Mouse (Mus musculus) lung, embryonic 14.5 days (tissue): ENCODE measurements around the gene Cenpo. TPM values are rescaled to one million over a fixed set of nuclear protein-coding genes. Genes with fewer than 3 reads are reported as not detected.

Source experiments
- ATAC-seq: fragments of 200-750 bp; cut with Nextera tagmentation; 2 replicates; pipeline ENCODE4 v1.8.0; 2017; ENCODE audit warnings: mild to moderate bottlenecking, moderate TSS enrichment, moderate library complexity; ENCODE audit not compliant: insufficient read depth
- DNase-seq: peaks from one replicate; pipeline ENCODE4 v3.0.0-alpha.2; 2015
- H3K27ac ChIP-seq: fragments of 300-500 bp; sonication (generic); 2 replicates; pipeline ENCODE4 v1.5.1; 2014; ENCODE audit warnings: low read depth, mild to moderate bottlenecking, moderate library complexity
- H3K27me3 ChIP-seq: fragments of 300-500 bp; sonication (generic); 2 replicates; pipeline ENCODE4 v1.6.1; 2014; ENCODE audit warnings: low read length, control low read depth; ENCODE audit not compliant: insufficient read depth
- H3K36me3 ChIP-seq: fragments of 300-500 bp; sonication (generic); 2 replicates; pipeline ENCODE4 v1.6.1; 2014; ENCODE audit warnings: control low read depth; ENCODE audit not compliant: insufficient read depth
- H3K4me1 ChIP-seq: fragments of 300-500 bp; sonication (generic); 2 replicates; pipeline ENCODE4 v1.6.1; 2014; ENCODE audit warnings: antibody characterized with exemption, control low read depth; ENCODE audit not compliant: insufficient read depth
- H3K4me2 ChIP-seq: fragments of 300-500 bp; sonication (generic); 2 replicates; pipeline ENCODE4 v1.6.1; 2014; ENCODE audit warnings: mild to moderate bottlenecking
- H3K4me3 ChIP-seq: fragments of 300-500 bp; sonication (generic); 2 replicates; pipeline ENCODE4 v1.5.1; 2014; ENCODE audit warnings: low read depth, low read length
- H3K9ac ChIP-seq: fragments of 300-500 bp; sonication (generic); 2 replicates; pipeline ENCODE4 v1.6.1; 2014
- H3K9me3 ChIP-seq: fragments of 300-500 bp; sonication (generic); 2 replicates; pipeline ENCODE4 v1.6.1; 2016; ENCODE audit warnings: low read depth, low read length, control low read depth
- CTCF ChIP-seq: IDR thresholded peaks from 2 replicates; pipeline ENCODE4 v1.5.1; 2016; ENCODE audit warnings: antibody characterized with exemption, low read depth
- WGBS: fragments of 180-500 bp; shearing (Covaris S2); extraction: QIAGEN DNeasy Blood & Tissue Kit; methylation state at CpG from one replicate; pipeline ENCODE4 v1.1.7; 2014; 5-methylcytosine and 5-hydroxymethylcytosine counted together
- polyA plus RNA-seq: library from polyadenylated mRNA; unstranded; fragments of >200 nt; fragmentation: Nextera tagmentation; extraction: Ambion mirVana; gene quantifications from 2 replicates; pipeline ENCODE4 v1.2.1, GENCODE M21; 2014

Cenpo gene
- polyA plus RNA-seq, 1 experiment from 2014 or later, result 17.8 TPM

- H3K4me2 ChIP-seq, result no peak overlapping the region
Measured at GRCm38 (mm10) chr12:4166970-4167369, 67.1 kb downstream of the Cenpo start.

GRCm38 (mm10) chr12:4162886-4163285 lies 71.2 kb downstream of the Cenpo start:
- WGBS, result 35% methylated on average over 2 of the region's 2 CpGs
- no peak overlapping the region for H3K4me2 ChIP-seq
- no peak for DNase-seq
- H3K4me1 ChIP-seq, result no peaks in the 10 kb centered on the region
- no peak for TF ChIP-seq CTCF
- H3K27ac ChIP-seq, result no peak overlapping the region
- H3K9me3 ChIP-seq, result no peaks in the 10 kb centered on the region
- no peak for ATAC-seq
- H3K4me3 ChIP-seq, result no peak overlapping the region
- no peak overlapping the region for H3K9ac ChIP-seq
- no peaks in the 10 kb centered on the region for H3K27me3 ChIP-seq
- H3K36me3 ChIP-seq, result no peaks in the 10 kb centered on the region

More at GRCm38 (mm10) chr12:4166970-4167369, 67.1 kb downstream of the Cenpo start:
- Histone ChIP-seq H3K27me3 (no peaks in the 10 kb centered on the region), H3K4me1 (no peaks in the 10 kb centered on the region), H3K9me3 (no peaks in the 10 kb centered on the region), H3K27ac (no peak overlapping the region), H3K9ac (no peak overlapping the region), H3K36me3 (no peaks in the 10 kb centered on the region), H3K4me3 (no peak overlapping the region)
- WGBS, result 62% methylated on average over 3 of the region's 3 CpGs
- DNase-seq (no peak), ATAC-seq (no peak)
- TF ChIP-seq CTCF, result no peak

- no peak overlapping the region for H3K4me3 ChIP-seq
- no peaks in the 10 kb centered on the region for H3K27me3 ChIP-seq
- H3K27ac ChIP-seq, result no peak overlapping the region
- H3K4me1 ChIP-seq, result no peaks in the 10 kb centered on the region
- ATAC-seq (no peak), DNase-seq (peak; percentile 23)
- TF ChIP-seq CTCF, result peak; percentile 28; the same call in 1 of the 2 replicates
- no peaks in the 10 kb centered on the region for H3K9me3 ChIP-seq
- H3K4me2 ChIP-seq, result no peak overlapping the region
- no peak overlapping the region for H3K9ac ChIP-seq
- WGBS, result 69% methylated on average over 7 of the region's 7 CpGs
- H3K36me3 ChIP-seq, result no peaks in the 10 kb centered on the region
Measured at GRCm38 (mm10) chr12:4160322-4160721, 73.8 kb downstream of the Cenpo start.

- Histone ChIP-seq H3K4me2 (no peak overlapping the region), H3K9me3 (no peaks in the 10 kb centered on the region), H3K27me3 (no peaks in the 10 kb centered on the region), H3K36me3 (no peaks in the 10 kb centered on the region), H3K4me1 (no peaks in the 10 kb centered on the region), H3K4me3 (no peak overlapping the region), H3K27ac (no peak overlapping the region), H3K9ac (no peak overlapping the region)
- DNase-seq, result no peak
- TF ChIP-seq CTCF, result no peak
- no peak for ATAC-seq
- 73% methylated on average over 7 of the region's 7 CpGs for WGBS
Measured at GRCm38 (mm10) chr12:4158868-4159632, 75.0 kb downstream of the Cenpo start.

- no peak for TF ChIP-seq CTCF
- Histone ChIP-seq H3K36me3 (no peaks in the 10 kb centered on the region), H3K27ac (no peak overlapping the region), H3K4me1 (no peaks in the 10 kb centered on the region), H3K9ac (no peak overlapping the region), H3K9me3 (no peaks in the 10 kb centered on the region), H3K4me3 (no peak overlapping the region), H3K4me2 (no peak overlapping the region), H3K27me3 (no peaks in the 10 kb centered on the region)
- no peak for DNase-seq
- 83% methylated on average over 3 of the region's 3 CpGs for WGBS
- no peak for ATAC-seq
Measured at GRCm38 (mm10) chr12:4158179-4158578, 75.9 kb downstream of the Cenpo start.

- Histone ChIP-seq H3K4me1 (no peaks in the 10 kb centered on the region), H3K9me3 (no peaks in the 10 kb centered on the region), H3K27me3 (no peaks in the 10 kb centered on the region), H3K36me3 (no peaks in the 10 kb centered on the region), H3K9ac (no peak overlapping the region), H3K4me3 (no peak overlapping the region), H3K27ac (no peak overlapping the region), H3K4me2 (no peak overlapping the region)
- WGBS, result 82% methylated on average over 2 of the region's 2 CpGs
- DNase-seq (no peak), ATAC-seq (no peak)
- no peak for TF ChIP-seq CTCF
Measured at GRCm38 (mm10) chr12:4157466-4157865, 76.6 kb downstream of the Cenpo start.

- DNase-seq (no peak), ATAC-seq (no peak)
- Histone ChIP-seq H3K4me1 (no peaks in the 10 kb centered on the region), H3K36me3 (no peaks in the 10 kb centered on the region), H3K9me3 (no peaks in the 10 kb centered on the region), H3K27me3 (no peaks in the 10 kb centered on the region), H3K4me3 (no peak overlapping the region), H3K9ac (no peak overlapping the region), H3K4me2 (no peak overlapping the region), H3K27ac (no peak overlapping the region)
- TF ChIP-seq CTCF, result no peak
- 83% methylated on average over 3 of the region's 3 CpGs for WGBS
Measured at GRCm38 (mm10) chr12:4151969-4152368, 82.1 kb downstream of the Cenpo start.

GRCm38 (mm10) chr12:4150936-4151335 lies 83.2 kb downstream of the Cenpo start:
- ATAC-seq (no peak), DNase-seq (no peak)
- TF ChIP-seq CTCF, result no peak
- H3K9me3 ChIP-seq, result no peaks in the 10 kb centered on the region
- WGBS, result 85% methylated on average over 2 of the region's 2 CpGs
- H3K4me3 ChIP-seq, result no peak overlapping the region
- no peak overlapping the region for H3K4me2 ChIP-seq
- H3K27me3 ChIP-seq, result no peaks in the 10 kb centered on the region
- no peaks in the 10 kb centered on the region for H3K36me3 ChIP-seq
- H3K4me1 ChIP-seq, result no peaks in the 10 kb centered on the region
- no peak overlapping the region for H3K27ac ChIP-seq
- no peak overlapping the region for H3K9ac ChIP-seq

Other genes with a start within 250 kb of the Cenpo start
- gene Efr3b, start 195.4 kb downstream of the Cenpo start, polyA plus RNA-seq, result 4.1 and 4.6 TPM in 2 replicates
- gene Dnajc27, start 151.7 kb downstream of the Cenpo start, polyA plus RNA-seq, result 8.0 and 8.7 TPM in 2 replicates
- gene Adcy3, start 101.2 kb downstream of the Cenpo start, polyA plus RNA-seq, result 10.7 and 14.4 TPM in 2 replicates
- 6.6 and 7.6 TPM in 2 replicates for gene Ptrhd1, start 267 bp downstream of the Cenpo start, polyA plus RNA-seq
- 11.4 and 13.1 TPM in 2 replicates for gene Ncoa1, start 242.9 kb upstream of the Cenpo start, polyA plus RNA-seq